Mouse (Mus musculus): ENCODE data around the gene Fnip2. TPM values are rescaled to one million over a fixed set of nuclear protein-coding genes. Genes with fewer than 3 reads are reported as not detected.

The Fnip2 gene
- polyA plus RNA-seq, 1 experiment from 2014 or later: 5.8 TPM

DNA sequence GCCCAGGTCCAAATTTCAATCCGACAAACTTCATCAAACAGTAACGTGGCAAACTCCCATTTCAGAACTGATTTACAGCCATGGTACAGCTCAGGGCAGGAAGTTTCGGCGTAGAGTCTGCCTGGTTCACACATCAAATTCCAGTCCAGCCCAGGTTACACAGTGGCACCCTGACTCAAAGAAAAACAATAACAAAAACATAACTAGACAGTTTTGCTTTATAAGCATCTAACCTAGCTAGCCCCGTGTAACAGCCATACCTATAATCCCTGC, 7.9 kb downstream of the Fnip2 start:
- Histone ChIP-seq H3K9me3 (no peaks in the 10 kb centered on the region), H3K4me3 (no peak overlapping the region), H3K4me1 (replicated peaks) (peaks cover under 1% of the 10 kb centered on the region; the same call in 1 of the 2 replicates), H3K36me3 (no peaks in the 10 kb centered on the region), H3K27ac (no peak overlapping the region), H3K27me3 (ENCODE audit: insufficient read depth, poor library complexity, severe bottlenecking) (no peaks in the 10 kb centered on the region)
- WGBS: 93% methylated on average over 5 of the region's 5 CpGs
- no peak for DNase-seq (ENCODE audit: low spot score)

DNA sequence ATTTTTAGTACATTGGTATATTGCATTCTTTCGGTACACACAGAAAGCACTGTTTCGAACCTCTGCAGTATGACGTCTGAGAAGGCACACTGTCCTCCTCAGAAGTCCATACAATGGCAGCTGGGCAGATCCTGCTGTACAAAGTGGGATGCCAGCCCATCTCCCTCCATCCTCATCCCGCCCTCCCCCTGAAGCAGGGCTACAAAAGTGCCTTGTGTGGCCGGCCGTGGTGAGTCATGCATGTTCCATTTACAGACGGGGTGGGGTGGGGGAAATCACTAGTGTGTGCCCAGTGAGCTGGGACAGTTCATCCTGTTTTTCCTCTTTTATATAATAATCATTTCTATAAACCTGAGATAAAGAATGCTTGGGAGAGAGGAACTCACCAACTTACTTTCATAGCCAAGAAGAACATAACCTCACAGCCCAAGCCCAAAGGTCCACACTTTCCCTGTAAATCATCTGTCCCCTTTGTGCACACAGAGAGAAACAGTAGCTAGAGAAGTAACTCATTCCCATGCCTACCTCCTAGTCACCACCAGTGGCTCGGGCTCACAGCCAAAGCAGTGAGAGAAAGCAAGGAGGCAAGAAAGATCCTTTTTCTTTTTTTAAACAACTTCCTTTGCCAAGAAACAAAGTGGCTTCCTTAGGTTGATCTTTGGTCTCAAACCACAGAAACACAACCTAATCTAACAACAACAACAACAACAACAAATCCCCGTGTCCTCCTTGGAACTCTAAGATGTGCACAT, 8.4 kb downstream of the Fnip2 start:
- DNase-seq (ENCODE audit: low spot score): no peak
- Histone ChIP-seq H3K4me3 (no peak overlapping the region), H3K4me1 (replicated peaks) (no peaks in the 10 kb centered on the region; the same call in 1 of the 2 replicates), H3K27me3 (ENCODE audit: insufficient read depth, poor library complexity, severe bottlenecking) (no peaks in the 10 kb centered on the region), H3K36me3 (no peaks in the 10 kb centered on the region), H3K9me3 (no peaks in the 10 kb centered on the region), H3K27ac (no peak overlapping the region)
- 88% methylated on average over 9 of the region's 9 CpGs for WGBS

GRCm38 (mm10) chr3:79555061-79555460, 12.5 kb downstream of the Fnip2 start:
- Histone ChIP-seq H3K4me1 (replicated peaks) (peaks cover 4% of the 10 kb centered on the region; the same call in 1 of the 2 replicates), H3K9me3 (no peaks in the 10 kb centered on the region), H3K27me3 (ENCODE audit: insufficient read depth, poor library complexity, severe bottlenecking) (no peaks in the 10 kb centered on the region), H3K4me3 (no peak overlapping the region), H3K36me3 (no peaks in the 10 kb centered on the region), H3K27ac (no peak overlapping the region)
- 92% methylated on average over 6 of the region's 6 CpGs for WGBS
- DNase-seq (ENCODE audit: low spot score): no peak

DNA sequence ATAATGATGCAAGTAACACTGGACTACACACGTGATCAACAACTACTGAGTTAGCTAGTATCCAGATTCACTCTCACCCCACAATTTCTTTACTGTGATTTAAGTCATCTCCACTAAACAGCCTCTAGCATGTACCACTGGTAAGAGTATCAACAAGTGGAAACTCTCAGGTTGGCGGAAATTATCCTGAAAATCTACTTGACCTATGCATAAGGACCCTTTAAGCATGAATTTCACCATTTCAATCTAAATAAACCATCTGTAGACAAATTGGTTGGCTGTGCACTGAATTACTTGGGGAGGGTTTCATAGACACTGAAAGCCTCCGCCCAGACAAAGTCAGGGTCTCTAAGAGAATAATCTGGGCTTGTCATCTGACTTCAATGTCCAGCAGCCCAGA, 13.8 kb downstream of the Fnip2 start:
- Histone ChIP-seq H3K36me3 (no peaks in the 10 kb centered on the region), H3K9me3 (no peaks in the 10 kb centered on the region), H3K27me3 (ENCODE audit: insufficient read depth, poor library complexity, severe bottlenecking) (no peaks in the 10 kb centered on the region), H3K27ac (no peak overlapping the region), H3K4me1 (replicated peaks) (peaks cover 4% of the 10 kb centered on the region; the same call in 1 of the 2 replicates), H3K4me3 (no peak overlapping the region)
- 93% methylated on average over 3 of the region's 3 CpGs for WGBS
- DNase-seq (ENCODE audit: low spot score): no peak

DNA sequence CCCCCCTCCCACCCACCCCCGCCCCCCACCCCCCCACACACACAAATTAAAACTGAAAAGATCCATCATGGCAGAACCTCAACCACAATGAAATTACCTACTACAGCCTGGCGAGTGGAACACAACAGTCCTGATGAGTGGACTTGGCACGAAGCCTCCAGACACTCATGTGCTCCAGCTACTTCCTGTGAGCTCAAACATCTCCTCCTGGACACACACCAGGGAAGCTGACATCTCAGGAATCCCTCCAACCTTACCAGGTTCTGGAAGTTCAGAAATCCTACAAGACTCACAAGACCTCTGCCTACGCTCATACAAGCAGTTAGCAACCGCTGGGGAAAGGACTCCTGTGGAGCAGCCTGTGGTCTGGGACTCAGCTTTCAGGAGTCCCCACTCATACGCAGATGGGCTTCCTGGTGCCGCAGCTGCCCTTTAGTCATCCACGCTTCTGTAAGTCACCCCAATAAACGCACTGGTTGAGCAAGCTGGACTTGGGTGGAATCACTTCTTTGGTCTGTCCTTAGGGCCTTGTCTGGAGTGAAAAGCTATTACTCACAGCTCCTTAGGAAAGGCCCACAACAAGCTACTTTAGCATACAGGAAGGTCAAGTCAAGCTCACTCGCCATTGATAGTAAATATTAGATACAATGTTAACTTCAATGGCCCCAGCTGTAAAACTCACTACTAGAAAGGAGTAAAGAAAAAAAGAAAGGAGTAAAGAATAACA, 15.6 kb downstream of the Fnip2 start:
- H3K27ac ChIP-seq: no peak overlapping the region
- 87% methylated on average over 10 of the region's 10 CpGs for WGBS
- H3K4me3 ChIP-seq: no peak overlapping the region
- no peaks in the 10 kb centered on the region for H3K27me3 ChIP-seq (ENCODE audit: insufficient read depth, poor library complexity, severe bottlenecking)
- H3K4me1 ChIP-seq (replicated peaks): peaks cover 4% of the 10 kb centered on the region; the same call in 1 of the 2 replicates
- no peaks in the 10 kb centered on the region for H3K9me3 ChIP-seq
- no peaks in the 10 kb centered on the region for H3K36me3 ChIP-seq
- no peak for DNase-seq (ENCODE audit: low spot score)

- no peak overlapping the region for H3K4me3 ChIP-seq
Measured at GRCm38 (mm10) chr3:79549751-79550393, 17.7 kb downstream of the Fnip2 start.

GRCm38 (mm10) chr3:79548681-79549437, 18.7 kb downstream of the Fnip2 start:
- H3K4me3 ChIP-seq: no peak overlapping the region
- H3K4me1 ChIP-seq (replicated peaks): peaks cover 4% of the 10 kb centered on the region; the same call in 1 of the 2 replicates
- no peaks in the 10 kb centered on the region for H3K9me3 ChIP-seq
- no peaks in the 10 kb centered on the region for H3K27me3 ChIP-seq (ENCODE audit: insufficient read depth, poor library complexity, severe bottlenecking)
- H3K36me3 ChIP-seq: 0 out of 2 replicates have a peak, but pooled peaks cover 1% of the 10 kb centered on the region
- WGBS: 88% methylated on average over 17 of the region's 17 CpGs
- DNase-seq (ENCODE audit: low spot score): no peak
- H3K27ac ChIP-seq: no peak overlapping the region

More at GRCm38 (mm10) chr3:79549751-79550393, 17.7 kb downstream of the Fnip2 start:
- no peak for DNase-seq (ENCODE audit: low spot score)
- Histone ChIP-seq H3K27me3 (ENCODE audit: insufficient read depth, poor library complexity, severe bottlenecking) (no peaks in the 10 kb centered on the region), H3K27ac (no peak overlapping the region), H3K36me3 (no peaks in the 10 kb centered on the region), H3K9me3 (no peaks in the 10 kb centered on the region), H3K4me1 (replicated peaks) (peaks cover 4% of the 10 kb centered on the region; the same call in 1 of the 2 replicates)
- WGBS: 96% methylated on average over 8 of the region's 8 CpGs

DNA sequence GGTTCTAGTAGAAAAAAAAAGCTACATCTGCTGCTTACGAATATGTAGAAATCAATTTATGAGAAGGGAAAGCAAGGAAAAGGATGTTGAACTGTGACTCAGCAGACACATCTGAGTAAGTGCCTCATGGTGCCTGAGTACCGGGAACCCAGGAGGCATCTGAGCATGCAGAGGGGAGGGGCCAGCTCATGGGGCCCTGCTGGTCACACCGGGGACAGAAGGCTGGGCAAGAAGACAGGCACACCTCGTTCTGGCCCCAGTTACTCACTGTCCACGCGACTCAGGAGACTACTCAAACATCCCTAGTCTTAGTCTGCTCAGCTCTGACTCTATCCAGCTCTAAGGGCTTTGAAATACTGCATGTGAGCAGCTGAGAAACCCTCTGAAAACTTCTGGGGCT, 25.0 kb downstream of the Fnip2 start:
- H3K36me3 ChIP-seq: 0 out of 2 replicates have a peak, but pooled peaks cover 3% of the 10 kb centered on the region
- no peak overlapping the region for H3K27ac ChIP-seq
- no peaks in the 10 kb centered on the region for H3K9me3 ChIP-seq
- 41% methylated on average over 6 of the region's 6 CpGs for WGBS
- DNase-seq (ENCODE audit: low spot score): no peak
- H3K27me3 ChIP-seq (ENCODE audit: insufficient read depth, poor library complexity, severe bottlenecking): no peaks in the 10 kb centered on the region
- H3K4me3 ChIP-seq: no peak overlapping the region
- peaks cover 3% of the 10 kb centered on the region; the same call in 1 of the 2 replicates for H3K4me1 ChIP-seq (replicated peaks)

DNA sequence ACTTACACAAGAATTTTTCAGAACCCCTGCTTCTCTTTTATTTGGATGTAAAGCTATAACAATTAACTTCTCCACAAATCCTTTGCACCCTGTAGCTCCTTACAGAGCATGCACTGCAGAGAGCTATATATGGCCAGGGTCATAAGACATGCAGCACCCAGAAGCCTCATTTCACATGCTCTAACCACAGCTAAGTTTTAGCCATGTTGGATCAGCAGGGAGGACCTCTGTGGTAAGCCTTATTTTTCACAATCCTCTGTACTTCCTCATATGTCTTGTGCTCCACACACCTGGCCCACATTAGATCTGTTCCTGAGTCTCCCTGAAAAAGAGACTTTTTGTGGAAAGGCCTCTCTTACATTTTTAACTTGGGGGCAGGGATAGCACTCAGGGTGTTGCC, 27.9 kb downstream of the Fnip2 start:
- DNase-seq (ENCODE audit: low spot score): no peak
- H3K4me1 ChIP-seq (replicated peaks): peaks cover 3% of the 10 kb centered on the region; the same call in 1 of the 2 replicates
- 0 out of 2 replicates have a peak, but pooled peaks cover 3% of the 10 kb centered on the region for H3K36me3 ChIP-seq
- H3K4me3 ChIP-seq: no peak overlapping the region
- H3K27ac ChIP-seq: no peak overlapping the region
- no peaks in the 10 kb centered on the region for H3K9me3 ChIP-seq
- H3K27me3 ChIP-seq (ENCODE audit: insufficient read depth, poor library complexity, severe bottlenecking): no peaks in the 10 kb centered on the region

DNA sequence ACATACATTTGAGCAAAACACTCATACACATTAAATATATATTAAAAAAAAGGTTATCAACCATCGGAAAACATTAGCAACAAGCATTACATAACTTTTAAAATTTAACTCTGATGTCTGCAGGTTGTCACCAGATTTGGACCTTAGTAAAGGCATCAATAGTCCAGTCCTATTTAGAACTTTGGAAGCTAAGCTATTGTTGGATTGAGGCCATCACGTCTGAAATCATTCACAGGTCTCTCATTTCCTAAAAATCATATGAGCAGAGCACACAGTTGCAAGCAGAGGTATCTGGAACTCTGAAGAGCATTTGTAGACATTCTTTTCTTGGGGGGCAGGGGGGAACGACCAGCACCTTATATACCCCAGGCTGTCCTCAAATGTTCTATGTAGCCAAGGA, 28.5 kb downstream of the Fnip2 start:
- DNase-seq (ENCODE audit: low spot score): no peak
- Histone ChIP-seq H3K27me3 (ENCODE audit: insufficient read depth, poor library complexity, severe bottlenecking) (no peaks in the 10 kb centered on the region), H3K4me3 (no peak overlapping the region), H3K4me1 (replicated peaks) (peaks cover 3% of the 10 kb centered on the region; the same call in 1 of the 2 replicates), H3K27ac (no peak overlapping the region), H3K9me3 (no peaks in the 10 kb centered on the region), H3K36me3 (0 out of 2 replicates have a peak, but pooled peaks cover 3% of the 10 kb centered on the region)
- WGBS: 93% methylated on average over 3 of the region's 3 CpGs

GRCm38 (mm10) chr3:79538342-79538741, 29.3 kb downstream of the Fnip2 start:
- H3K27me3 ChIP-seq (ENCODE audit: insufficient read depth, poor library complexity, severe bottlenecking): no peaks in the 10 kb centered on the region
- H3K36me3 ChIP-seq: no peaks in the 10 kb centered on the region
- peaks cover 3% of the 10 kb centered on the region; the same call in 1 of the 2 replicates for H3K4me1 ChIP-seq (replicated peaks)
- WGBS: 92% methylated on average over 3 of the region's 3 CpGs
- no peak overlapping the region for H3K4me3 ChIP-seq
- no peaks in the 10 kb centered on the region for H3K9me3 ChIP-seq
- H3K27ac ChIP-seq: no peak overlapping the region
- DNase-seq (ENCODE audit: low spot score): no peak

DNA sequence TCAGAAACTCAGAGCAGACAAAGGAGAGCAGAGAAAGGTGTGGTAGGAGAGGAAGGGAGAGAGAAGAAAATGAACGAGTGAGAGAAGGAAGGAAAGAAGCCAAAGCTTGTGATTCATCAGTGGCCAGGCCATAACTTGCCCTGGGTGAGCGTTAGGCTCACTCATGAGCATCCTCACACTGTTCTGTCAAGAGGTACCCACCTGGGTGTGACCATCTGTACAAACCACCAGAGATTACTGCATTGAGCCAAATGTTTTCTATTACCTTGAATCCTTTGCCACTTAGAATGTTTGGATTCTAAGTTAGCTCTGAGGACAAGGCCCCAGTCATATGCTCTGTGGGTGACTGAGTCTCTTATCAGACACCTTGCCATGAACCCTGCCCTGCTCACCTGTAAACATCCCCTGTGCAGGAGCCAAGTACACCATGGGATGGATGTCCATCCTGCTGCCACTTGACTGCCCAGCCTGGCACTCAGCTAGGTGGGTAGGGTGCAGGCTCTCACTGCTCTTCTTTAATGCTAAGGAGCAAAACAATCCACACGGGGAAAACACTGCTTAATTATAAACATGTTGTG, 29.9 kb downstream of the Fnip2 start:
- 84% methylated on average over 3 of the region's 3 CpGs for WGBS
- H3K36me3 ChIP-seq: no peaks in the 10 kb centered on the region
- DNase-seq (ENCODE audit: low spot score): no peak
- H3K9me3 ChIP-seq: no peaks in the 10 kb centered on the region
- H3K27ac ChIP-seq: no peak overlapping the region
- H3K27me3 ChIP-seq (ENCODE audit: insufficient read depth, poor library complexity, severe bottlenecking): no peaks in the 10 kb centered on the region
- H3K4me1 ChIP-seq (replicated peaks): peaks cover 3% of the 10 kb centered on the region; the same call in 1 of the 2 replicates
- H3K4me3 ChIP-seq: no peak overlapping the region
